Comparison of ENCODE assay signal across 12 mouse cellular contexts in the genomic region with DNA sequence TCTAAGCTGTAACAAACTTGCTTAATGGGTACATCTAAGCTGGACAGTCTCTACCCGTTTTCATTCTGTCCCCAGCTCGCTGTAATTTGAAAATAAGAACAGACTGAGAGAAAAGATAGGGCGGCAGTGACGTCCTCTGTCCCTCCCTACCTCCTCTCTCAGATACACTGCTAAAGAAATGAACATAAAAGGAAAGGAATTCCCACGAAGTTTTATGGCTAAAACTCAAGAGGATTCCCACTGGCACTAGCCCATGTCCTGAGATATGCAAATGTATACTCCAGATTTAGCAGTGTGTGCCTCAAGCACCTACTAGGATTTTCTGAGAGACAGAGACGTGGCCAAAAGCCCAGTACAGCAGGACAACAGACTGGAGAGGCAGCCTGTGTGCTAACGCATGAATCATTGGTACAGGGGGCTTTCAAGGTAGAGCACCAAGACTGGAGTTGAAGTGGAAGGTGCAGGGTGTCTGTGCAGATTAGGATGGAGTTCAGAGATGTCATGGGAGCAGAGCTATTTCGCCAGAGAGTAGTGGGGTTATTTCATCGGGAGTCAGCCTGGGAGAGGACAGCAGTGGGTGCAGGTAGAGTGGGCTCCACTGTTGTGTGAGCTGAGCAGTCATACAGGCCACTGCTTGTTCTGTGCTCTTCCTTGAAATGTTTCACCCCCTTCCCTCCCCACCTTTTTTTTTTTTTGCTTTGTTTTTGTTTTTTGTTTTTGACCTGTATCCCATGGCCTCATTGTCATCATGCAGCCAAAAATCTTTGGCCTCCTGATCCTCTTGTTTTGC.
DNase-seq lines count a peak whose midpoint lies in the region; ATAC-seq and TF ChIP-seq lines count a peak whose summit lies in the region.
"Had no signal": no experiment of that assay in that cellular context is flagged by ENCODE, and none has a peak within 500 bp of the region (broad histone marks: within the 10 kb centered on the region; RNA-seq: fewer than 3 reads in every experiment).

No protein-coding gene starts in this region.

- H3K4me1 ChIP-seq in forebrain, embryonic 14.5 days (ENCODE audit: control insufficient read depth, insufficient read depth, low read length), result peaks cover 4% of the 10 kb centered on the region
- peaks cover 45% of the 10 kb centered on the region for H3K4me1 ChIP-seq in heart, postnatal 0 days (ENCODE audit: control insufficient read depth, insufficient read depth)
- H3K4me1 ChIP-seq in stomach, embryonic 16.5 days (ENCODE audit: control insufficient read depth, insufficient read depth, low read length), result peaks cover 11% of the 10 kb centered on the region; the same call in 1 of the 2 replicates
- peaks cover 14% of the 10 kb centered on the region for H3K4me1 ChIP-seq in hindbrain, embryonic 12.5 days

- H3K27me3 ChIP-seq in forebrain, embryonic 14.5 days (replicated peaks; ENCODE audit: control insufficient read depth, insufficient read depth, low read length), result no peaks in the 10 kb centered on the region
- no peaks in the 10 kb centered on the region for H3K27me3 ChIP-seq in heart, postnatal 0 days (ENCODE audit: control insufficient read depth, insufficient read depth, low read length)
- H3K27me3 ChIP-seq in stomach, embryonic 16.5 days (ENCODE audit: control insufficient read depth, insufficient read depth, low read length), result no peaks in the 10 kb centered on the region
- H3K27me3 ChIP-seq in hindbrain, embryonic 12.5 days, result no peaks in the 10 kb centered on the region

- no peaks in the 10 kb centered on the region for H3K36me3 ChIP-seq in forebrain, embryonic 14.5 days (ENCODE audit: control insufficient read depth, insufficient read depth, low read length)
- H3K36me3 ChIP-seq in heart, postnatal 0 days (replicated peaks; ENCODE audit: control insufficient read depth, insufficient read depth, low read length), result peaks cover 5% of the 10 kb centered on the region; the same call in 1 of the 2 replicates
- no peaks in the 10 kb centered on the region for H3K36me3 ChIP-seq in stomach, embryonic 16.5 days (ENCODE audit: control insufficient read depth, insufficient read depth, low read length)
- H3K36me3 ChIP-seq in hindbrain, embryonic 12.5 days, result no peaks in the 10 kb centered on the region

- WGBS in forebrain, embryonic 14.5 days, result 53% methylated on average over 9 of the region's 9 CpGs
- 11% methylated on average over 9 of the region's 9 CpGs for WGBS in heart, postnatal 0 days
- whole genome bisulfite sequencing in stomach, embryonic 16.5 days, result 52% methylated on average over 9 of the region's 9 CpGs
- 73% methylated on average over 9 of the region's 9 CpGs for WGBS in hindbrain, embryonic 12.5 days

- TF ChIP-seq EP300 in heart, postnatal 0 days (IDR thresholded peaks at IDR 0.05; ENCODE audit: low read depth), result no peak

- peak; percentile 7 for DNase-seq in lung, postnatal 25 days (ENCODE audit: low spot score)
- no peak for DNase-seq in lung, postnatal 14 days
- no peak for DNase-seq in forebrain, embryonic 14.5 days (ENCODE audit: low spot score)
- peak; percentile 79 for DNase-seq in heart, postnatal 0 days (ENCODE audit: low spot score)
- no peak for DNase-seq in ovary, postnatal 10 days (ENCODE audit: low spot score)
- DNase-seq: adrenal gland, adult 8-10 months; cerebellum, adult 9-11 months had no signal

- no peak overlapping the region for H3K4me3 ChIP-seq in forebrain, embryonic 14.5 days (ENCODE audit: low read depth, low read length)
- H3K4me3 ChIP-seq in heart, postnatal 0 days (ENCODE audit: low read depth, low read length), result peak overlapping the region; percentile 25
- no peak overlapping the region for H3K4me3 ChIP-seq in stomach, embryonic 16.5 days (replicated peaks; ENCODE audit: low read length)
- H3K4me3 ChIP-seq in hindbrain, embryonic 12.5 days, result no peak overlapping the region
- H3K4me3 ChIP-seq: erythroblast, embryonic 14.5 days had no signal

- no peaks in the 10 kb centered on the region for H3K9me3 ChIP-seq in forebrain, embryonic 14.5 days (replicated peaks; ENCODE audit: control insufficient read depth, low read length)
- H3K9me3 ChIP-seq in heart, postnatal 0 days (replicated peaks; ENCODE audit: control insufficient read depth, low read length), result no peaks in the 10 kb centered on the region
- H3K9me3 ChIP-seq in stomach, embryonic 16.5 days (replicated peaks; ENCODE audit: control insufficient read depth, low read length), result no peaks in the 10 kb centered on the region
- no peaks in the 10 kb centered on the region for H3K9me3 ChIP-seq in hindbrain, embryonic 12.5 days (replicated peaks)

- peak; percentile 41; the same call in 1 of the 2 replicates for ATAC-seq in forebrain, embryonic 14.5 days
- ATAC-seq in heart, postnatal 0 days (ENCODE audit: insufficient read depth, low read depth), result peak; percentile 71
- ATAC-seq in stomach, embryonic 16.5 days (ENCODE audit: insufficient read depth, low FRiP score), result peak; percentile 82
- ATAC-seq in hindbrain, embryonic 12.5 days (ENCODE audit: low FRiP score), result no peak

- H3K4me2 ChIP-seq in forebrain, embryonic 14.5 days (ENCODE audit: low read length), result no peak overlapping the region
- peak overlapping the region; percentile 56 for H3K4me2 ChIP-seq in heart, postnatal 0 days (ENCODE audit: low read depth, low read length)
- H3K4me2 ChIP-seq in stomach, embryonic 16.5 days (ENCODE audit: low read depth, low read length), result no peak overlapping the region
- H3K4me2 ChIP-seq in hindbrain, embryonic 12.5 days (replicated peaks), result no peak overlapping the region
- H3K4me2 ChIP-seq: hindbrain, embryonic 14.5 days had no signal

- H3K27ac ChIP-seq in forebrain, embryonic 14.5 days (ENCODE audit: low read depth, low read length), result no peak overlapping the region
- peak overlapping the region; percentile 94 for H3K27ac ChIP-seq in heart, postnatal 0 days (ENCODE audit: low read depth)
- H3K27ac ChIP-seq in stomach, embryonic 16.5 days (ENCODE audit: low read length), result peak overlapping the region; percentile 72
- no peak overlapping the region for H3K27ac ChIP-seq in hindbrain, embryonic 12.5 days
- H3K27ac ChIP-seq: hindbrain, embryonic 14.5 days; liver, embryonic 14.5 days had no signal

- H3K9ac ChIP-seq in forebrain, embryonic 14.5 days (ENCODE audit: low read length), result no peak overlapping the region
- peak overlapping the region; percentile 46 for H3K9ac ChIP-seq in heart, postnatal 0 days (replicated peaks; ENCODE audit: low read depth, low read length)
- no peak overlapping the region for H3K9ac ChIP-seq in stomach, embryonic 16.5 days (ENCODE audit: low read length)
- no peak overlapping the region for H3K9ac ChIP-seq in hindbrain, embryonic 12.5 days
- H3K9ac ChIP-seq: hindbrain, embryonic 14.5 days; liver, embryonic 14.5 days had no signal

- no peak for TF ChIP-seq CTCF in heart, postnatal 0 days (IDR thresholded peaks at IDR 0.05; ENCODE audit: low read depth)

Comparison
In these comparisons a context has a peak if more than half of its experiments do, and no peak if none do; other contexts are left out.
1. DNase-seq: peak in lung, postnatal 25 days (single experiment) and heart, postnatal 0 days (single experiment); none in lung, postnatal 14 days (single experiment), forebrain, embryonic 14.5 days (single experiment) and ovary, postnatal 10 days (single experiment).
2. H3K27ac ChIP-seq: peak in heart, postnatal 0 days (single experiment) and stomach, embryonic 16.5 days (single experiment); none in forebrain, embryonic 14.5 days (single experiment) and hindbrain, embryonic 12.5 days (single experiment).